Mouse (Mus musculus): ENCODE data around the gene Asb12.

DNA sequence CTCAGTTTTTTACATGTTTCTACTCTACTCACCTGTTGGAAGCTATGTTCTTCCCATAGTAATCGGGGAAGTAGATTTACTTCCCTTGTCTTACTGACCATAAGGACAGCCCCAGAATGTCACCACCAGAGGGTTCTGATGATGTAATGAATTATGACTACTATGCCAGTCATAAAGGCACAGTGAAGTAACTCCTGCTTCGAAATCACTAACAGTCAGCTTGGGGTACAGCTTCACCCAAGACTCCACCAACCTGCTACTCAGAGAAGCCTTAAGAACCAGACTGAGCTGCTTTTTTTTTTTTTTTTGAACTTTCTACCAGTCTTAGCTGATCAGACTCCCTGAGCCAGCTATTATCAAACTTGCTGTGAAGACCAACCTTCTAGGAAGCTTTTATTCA lies at the start of gene Asb12, which contains the start of gene Pfn5:
- TF ChIP-seq CTCF (IDR thresholded peaks at IDR 0.05; ENCODE audit: low read depth) (no peak), EP300 (IDR thresholded peaks at IDR 0.05; ENCODE audit: low read depth) (no peak)
